Mouse (Mus musculus) forebrain, embryonic 10.5 days (tissue): ENCODE data around the gene Abl1. TPM values are rescaled to one million over a fixed set of nuclear protein-coding genes. Genes with fewer than 3 reads are reported as not detected.

Source experiments
- DNase-seq: peaks from one replicate; pipeline ENCODE4 v3.0.0-alpha.2; 2017; ENCODE audit warnings: low spot score; ENCODE audit errors: extremely low spot score
- H3K27ac ChIP-seq: fragments of 300-500 bp; sonication (generic); 2 replicates; pipeline ENCODE4 v1.5.1; 2016; ENCODE audit warnings: mild to moderate bottlenecking
- H3K27me3 ChIP-seq: fragments of 300-500 bp; sonication (generic); 2 replicates; pipeline ENCODE4 v1.6.1; 2016; ENCODE audit warnings: mild to moderate bottlenecking; ENCODE audit not compliant: poor library complexity, severe bottlenecking
- H3K36me3 ChIP-seq: fragments of 300-500 bp; sonication (generic); replicated peaks from 2 replicates; pipeline ENCODE4 v1.6.1; 2016; ENCODE audit warnings: mild to moderate bottlenecking, moderate library complexity
- H3K4me1 ChIP-seq: fragments of 300-500 bp; sonication (generic); 2 replicates; pipeline ENCODE4 v1.6.1; 2016
- H3K4me3 ChIP-seq: fragments of 300-500 bp; sonication (generic); 2 replicates; pipeline ENCODE4 v1.5.1; 2016; ENCODE audit warnings: mild to moderate bottlenecking, moderate library complexity
- H3K9me3 ChIP-seq: fragments of 300-500 bp; sonication (generic); 2 replicates; pipeline ENCODE4 v1.6.1; 2016; ENCODE audit warnings: mild to moderate bottlenecking, moderate library complexity
- WGBS: fragments of 180-500 bp; shearing (Covaris S2); methylation state at CpG from one replicate; pipeline ENCODE4 v1.1.7; 2016; 5-methylcytosine and 5-hydroxymethylcytosine counted together
- polyA plus RNA-seq: library from polyadenylated mRNA; unstranded; fragments of >200 nt; fragmentation: Nextera tagmentation; extraction: Ambion mirVana; gene quantifications from 2 replicates; pipeline ENCODE4 v1.2.1, GENCODE M21; 2016

Gene Abl1
- polyA plus RNA-seq, 1 experiment from 2014 or later: 51.0 TPM

DNA sequence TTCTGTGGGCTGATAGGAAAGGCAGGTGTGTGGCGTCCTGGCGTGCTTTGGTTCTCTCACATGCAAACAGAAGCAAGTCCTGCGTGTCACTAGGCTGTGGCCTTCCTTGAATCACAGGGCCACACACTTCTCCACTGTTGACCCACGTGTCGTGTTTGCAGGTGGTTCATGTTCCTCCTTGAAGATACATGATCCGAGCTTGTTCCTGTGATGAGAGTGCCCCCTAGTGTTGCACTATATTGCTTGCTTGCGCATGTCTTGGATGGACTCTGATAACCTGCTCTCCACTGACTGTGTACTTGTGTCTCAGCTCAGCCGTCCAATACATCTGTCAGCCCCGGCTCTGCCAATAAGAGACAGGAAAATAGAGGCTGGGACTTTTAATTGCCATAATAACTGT, 96.9 kb downstream of the Abl1 start:
- DNase-seq: peak; percentile 65
- 64% methylated on average over 9 of the region's 9 CpGs for WGBS
- peaks cover 19% of the 10 kb centered on the region for H3K4me1 ChIP-seq
- H3K27me3 ChIP-seq: no peaks in the 10 kb centered on the region
- no peaks in the 10 kb centered on the region for H3K9me3 ChIP-seq
- no peak overlapping the region for H3K4me3 ChIP-seq
- H3K36me3 ChIP-seq: peaks cover 99% of the 10 kb centered on the region
- H3K27ac ChIP-seq: no peak overlapping the region

DNA sequence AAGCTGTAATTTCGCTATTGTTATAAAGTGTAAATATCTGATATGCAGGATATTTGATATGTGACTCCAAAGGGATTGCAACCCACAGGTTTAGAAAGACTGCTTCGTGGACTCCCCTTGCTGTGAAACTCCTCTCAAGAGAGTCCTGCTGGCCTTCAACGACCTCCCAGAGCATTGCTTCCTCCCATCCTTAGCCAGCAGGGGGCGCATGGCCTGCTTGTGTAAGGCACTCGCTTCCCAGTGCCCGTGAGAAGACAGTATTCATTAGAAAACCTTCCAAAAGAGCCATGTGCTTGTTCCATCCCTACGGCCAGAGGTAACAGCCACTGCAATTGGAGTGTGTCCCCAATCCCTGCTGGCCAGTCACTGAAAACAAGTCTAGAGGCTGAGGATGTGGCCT, 98.9 kb downstream of the Abl1 start:
- Histone ChIP-seq H3K9me3 (no peaks in the 10 kb centered on the region), H3K27ac (no peak overlapping the region), H3K4me3 (no peak overlapping the region), H3K36me3 (peaks cover 99% of the 10 kb centered on the region), H3K27me3 (no peaks in the 10 kb centered on the region), H3K4me1 (peaks cover 6% of the 10 kb centered on the region)
- peak; percentile 83 for DNase-seq
- 27% methylated on average over 7 of the region's 7 CpGs for WGBS

DNA sequence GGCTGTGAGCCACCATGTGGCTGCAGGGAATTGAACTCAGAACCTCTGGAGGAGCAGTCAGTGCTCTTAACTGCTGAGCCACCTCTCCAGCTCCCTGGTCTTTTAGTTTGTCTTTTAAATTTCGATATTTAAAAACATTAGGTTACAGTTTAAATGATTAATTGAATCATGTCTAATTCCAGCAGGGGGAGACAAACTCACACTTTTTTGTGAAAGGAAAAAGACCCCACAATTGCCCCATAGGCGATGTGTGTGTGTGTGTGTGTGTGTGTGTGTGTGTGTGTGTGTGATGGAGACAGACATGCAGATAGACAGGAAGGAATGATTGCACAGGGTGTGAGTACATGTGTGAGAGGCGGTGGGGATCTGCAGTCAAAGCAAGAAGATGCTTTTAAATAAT, 100.1 kb downstream of the Abl1 start:
- Histone ChIP-seq H3K36me3 (peaks cover 99% of the 10 kb centered on the region), H3K27me3 (no peaks in the 10 kb centered on the region), H3K4me1 (no peaks in the 10 kb centered on the region), H3K27ac (no peak overlapping the region), H3K9me3 (no peaks in the 10 kb centered on the region), H3K4me3 (no peak overlapping the region)
- whole genome bisulfite sequencing: 84% methylated on average over 3 of the region's 3 CpGs
- no peak for DNase-seq

DNA sequence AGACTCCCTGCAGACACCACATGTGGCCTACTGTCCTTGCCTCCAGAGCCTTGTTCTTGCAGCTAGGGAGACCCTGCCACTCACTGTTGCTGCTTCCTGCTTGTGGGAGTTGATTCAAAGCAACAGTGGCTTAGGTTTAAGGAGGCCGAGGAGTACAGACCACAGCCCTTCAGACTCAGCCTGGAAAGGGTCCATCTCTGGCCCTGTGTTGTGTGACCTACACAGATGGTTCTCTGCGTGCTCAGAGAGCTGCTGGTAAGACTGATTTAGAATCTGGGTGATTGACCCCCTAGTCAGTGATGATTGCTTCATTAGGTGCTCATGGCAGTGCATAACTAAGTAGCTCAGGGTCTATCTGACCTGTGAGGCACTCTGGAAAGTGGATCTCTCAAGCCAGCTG, 101.0 kb downstream of the Abl1 start:
- no peak for DNase-seq
- H3K4me3 ChIP-seq: no peak overlapping the region
- no peaks in the 10 kb centered on the region for H3K27me3 ChIP-seq
- no peaks in the 10 kb centered on the region for H3K4me1 ChIP-seq
- H3K9me3 ChIP-seq: no peaks in the 10 kb centered on the region
- H3K36me3 ChIP-seq: peaks cover 99% of the 10 kb centered on the region
- WGBS: 91% methylated on average over 2 of the region's 2 CpGs
- no peak overlapping the region for H3K27ac ChIP-seq

DNA sequence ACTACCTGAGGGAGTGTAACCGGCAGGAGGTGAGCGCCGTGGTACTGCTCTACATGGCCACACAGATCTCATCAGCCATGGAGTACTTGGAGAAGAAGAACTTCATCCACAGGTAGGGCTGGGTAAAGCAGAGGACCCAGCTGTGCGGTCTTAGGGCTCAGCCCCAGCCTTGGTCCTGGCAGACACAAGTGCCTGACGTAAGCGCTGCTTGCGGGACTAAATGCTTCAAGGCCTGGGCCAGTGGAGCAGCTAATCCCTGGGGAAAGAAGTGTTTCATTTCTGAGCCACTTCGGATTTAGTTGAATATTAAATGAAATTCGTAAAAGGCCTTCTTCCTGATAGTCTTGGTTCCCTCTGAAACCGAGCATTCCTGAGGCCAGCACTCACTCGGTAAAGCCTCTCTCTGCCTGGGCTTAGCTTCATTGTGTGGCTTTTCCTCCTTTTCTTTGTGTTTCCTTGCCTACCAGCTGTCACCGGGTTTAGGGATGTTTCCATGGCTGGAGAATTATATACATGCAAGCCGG, 102.6 kb downstream of the Abl1 start:
- WGBS: 89% methylated on average over 13 of the region's 13 CpGs
- Histone ChIP-seq H3K27me3 (no peaks in the 10 kb centered on the region), H3K4me3 (no peak overlapping the region), H3K4me1 (no peaks in the 10 kb centered on the region), H3K9me3 (no peaks in the 10 kb centered on the region), H3K27ac (no peak overlapping the region), H3K36me3 (peaks cover 99% of the 10 kb centered on the region)
- no peak for DNase-seq

DNA sequence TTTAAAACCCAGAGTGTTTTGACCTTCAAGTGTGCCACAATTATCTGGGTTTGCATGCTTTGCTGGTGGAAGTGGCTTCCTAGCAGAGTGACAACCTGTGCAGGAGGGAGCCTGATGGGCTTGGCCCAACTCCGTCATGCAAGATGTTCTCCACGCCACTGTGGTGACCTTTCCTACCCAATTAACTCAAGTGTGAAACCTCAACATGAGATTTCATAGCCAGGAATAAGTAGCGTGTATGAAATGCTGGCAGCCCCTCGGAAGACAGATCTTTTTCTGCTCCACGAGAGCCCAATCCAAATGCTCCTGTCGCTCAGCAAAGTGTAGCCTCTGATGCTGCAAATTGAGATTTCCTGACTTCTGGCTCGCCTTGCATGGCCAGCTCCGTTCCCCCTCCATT, 103.1 kb downstream of the Abl1 start:
- Histone ChIP-seq H3K27ac (no peak overlapping the region), H3K4me1 (no peaks in the 10 kb centered on the region), H3K27me3 (no peaks in the 10 kb centered on the region), H3K4me3 (no peak overlapping the region), H3K9me3 (no peaks in the 10 kb centered on the region), H3K36me3 (peaks cover 99% of the 10 kb centered on the region)
- DNase-seq: no peak
- WGBS: 93% methylated on average over 8 of the region's 8 CpGs

DNA sequence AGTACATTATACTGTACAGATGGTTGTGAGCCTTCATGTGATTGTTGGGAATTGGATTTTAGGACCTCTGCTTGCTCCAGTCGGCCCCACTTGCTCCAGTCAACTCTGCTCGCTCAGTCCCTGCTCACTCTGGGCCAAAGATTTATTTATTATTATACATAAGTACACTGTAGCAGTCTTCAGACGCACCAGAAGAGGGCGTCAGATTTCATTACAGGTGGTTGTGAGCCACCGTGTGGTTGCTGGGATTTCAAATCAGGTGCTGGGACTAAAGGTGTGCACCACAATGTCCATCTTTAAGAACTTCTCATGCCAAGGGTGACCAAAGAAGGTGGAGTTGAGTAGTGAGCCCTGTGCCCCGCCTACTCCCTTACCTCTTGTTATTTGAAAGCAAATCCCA, 104.4 kb downstream of the Abl1 start:
- no peaks in the 10 kb centered on the region for H3K4me1 ChIP-seq
- 80% methylated on average over 6 of the region's 6 CpGs for WGBS
- no peak overlapping the region for H3K4me3 ChIP-seq
- peaks cover 99% of the 10 kb centered on the region for H3K36me3 ChIP-seq
- H3K9me3 ChIP-seq: no peaks in the 10 kb centered on the region
- H3K27ac ChIP-seq: no peak overlapping the region
- DNase-seq: no peak
- no peaks in the 10 kb centered on the region for H3K27me3 ChIP-seq

DNA sequence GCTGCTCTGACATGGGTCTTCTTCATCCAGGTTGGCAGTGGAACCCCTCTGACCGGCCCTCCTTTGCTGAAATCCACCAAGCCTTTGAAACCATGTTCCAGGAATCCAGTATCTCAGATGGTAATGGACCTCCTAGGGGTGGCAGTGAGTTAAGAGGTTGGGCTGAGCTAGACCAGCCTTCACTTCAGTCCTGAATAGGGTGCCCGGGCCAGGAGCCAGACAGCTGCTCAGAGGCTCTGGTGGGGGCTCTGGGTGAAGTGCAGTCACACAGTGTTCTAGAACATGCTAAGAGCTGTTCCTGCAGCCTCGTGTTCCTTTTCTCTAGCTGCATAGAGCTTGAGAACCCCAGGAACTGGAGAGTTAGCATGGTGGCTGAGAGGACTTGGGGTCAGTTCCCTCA, 108.8 kb downstream of the Abl1 start:
- Histone ChIP-seq H3K36me3 (peaks cover 100% of the 10 kb centered on the region), H3K4me1 (no peaks in the 10 kb centered on the region), H3K27me3 (no peaks in the 10 kb centered on the region), H3K27ac (no peak overlapping the region), H3K9me3 (no peaks in the 10 kb centered on the region), H3K4me3 (no peak overlapping the region)
- WGBS: 89% methylated on average over 3 of the region's 3 CpGs
- DNase-seq: no peak

DNA sequence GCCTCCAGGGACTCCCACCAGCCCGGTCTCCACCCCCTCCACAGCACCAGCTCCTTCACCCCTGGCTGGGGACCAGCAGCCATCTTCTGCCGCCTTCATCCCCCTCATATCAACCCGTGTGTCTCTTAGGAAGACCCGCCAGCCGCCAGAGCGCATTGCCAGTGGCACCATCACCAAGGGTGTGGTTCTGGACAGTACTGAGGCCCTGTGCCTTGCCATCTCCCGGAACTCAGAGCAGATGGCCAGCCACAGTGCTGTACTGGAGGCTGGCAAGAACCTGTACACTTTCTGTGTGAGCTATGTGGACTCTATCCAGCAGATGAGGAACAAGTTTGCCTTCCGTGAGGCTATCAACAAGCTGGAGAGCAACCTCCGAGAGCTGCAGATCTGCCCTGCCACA, 113.2 kb downstream of the Abl1 start:
- Histone ChIP-seq H3K36me3 (peaks cover 89% of the 10 kb centered on the region), H3K27me3 (no peaks in the 10 kb centered on the region), H3K4me1 (peaks cover 21% of the 10 kb centered on the region), H3K27ac (no peak overlapping the region), H3K4me3 (no peak overlapping the region), H3K9me3 (no peaks in the 10 kb centered on the region)
- no peak for DNase-seq
- 94% methylated on average over 9 of the region's 9 CpGs for WGBS

DNA sequence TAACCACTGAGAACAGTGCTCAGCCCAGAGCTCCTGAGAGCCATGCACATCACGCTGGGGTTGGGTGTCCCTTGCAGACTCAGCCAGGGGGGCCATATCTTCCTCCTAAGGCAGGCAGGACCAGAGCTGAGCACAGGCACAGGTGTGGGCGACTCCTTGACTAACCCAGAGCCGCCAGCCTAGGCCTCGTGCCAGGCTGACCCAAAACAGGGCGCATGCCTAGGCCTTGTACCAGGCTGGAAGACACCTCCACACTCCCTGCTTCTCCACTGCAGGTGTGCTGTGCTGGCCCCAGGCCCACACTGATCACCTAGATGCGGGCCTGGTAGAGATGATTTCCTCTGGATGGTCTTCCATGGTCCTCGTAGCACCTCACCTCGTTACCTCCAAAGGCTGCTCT, 114.6 kb downstream of the Abl1 start:
- Histone ChIP-seq H3K27me3 (no peaks in the 10 kb centered on the region), H3K36me3 (peaks cover 75% of the 10 kb centered on the region), H3K4me1 (peaks cover 35% of the 10 kb centered on the region), H3K27ac (no peak overlapping the region), H3K9me3 (no peaks in the 10 kb centered on the region), H3K4me3 (no peak overlapping the region)
- no peak for DNase-seq
- WGBS: 94% methylated on average over 8 of the region's 8 CpGs

DNA sequence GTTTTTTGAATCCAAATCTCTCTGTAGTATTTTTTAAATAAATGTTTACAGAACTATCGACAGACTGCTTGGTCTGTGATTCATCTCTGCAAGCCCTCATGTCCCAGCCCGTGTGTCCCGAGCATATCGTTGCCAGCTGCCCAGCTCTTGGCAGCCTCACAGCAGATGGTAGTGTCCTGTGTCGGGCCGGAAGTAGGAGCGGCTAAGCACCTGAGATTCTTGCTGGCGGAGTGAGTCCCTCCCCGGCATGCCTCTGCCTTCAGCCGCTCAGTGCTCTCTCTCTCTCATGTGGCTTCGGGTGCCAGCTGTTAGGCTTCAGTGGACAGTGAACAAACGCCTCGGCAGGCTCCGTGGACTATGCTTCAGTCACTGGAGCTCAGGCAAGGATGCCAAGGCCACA, 115.3 kb downstream of the Abl1 start:
- H3K36me3 ChIP-seq: peaks cover 68% of the 10 kb centered on the region
- H3K4me1 ChIP-seq: peaks cover 41% of the 10 kb centered on the region
- DNase-seq: no peak
- H3K27me3 ChIP-seq: 0 out of 2 replicates have a peak, but pooled peaks cover 1% of the 10 kb centered on the region
- 93% methylated on average over 14 of the region's 14 CpGs for WGBS
- no peaks in the 10 kb centered on the region for H3K9me3 ChIP-seq
- no peak overlapping the region for H3K27ac ChIP-seq
- no peak overlapping the region for H3K4me3 ChIP-seq

DNA sequence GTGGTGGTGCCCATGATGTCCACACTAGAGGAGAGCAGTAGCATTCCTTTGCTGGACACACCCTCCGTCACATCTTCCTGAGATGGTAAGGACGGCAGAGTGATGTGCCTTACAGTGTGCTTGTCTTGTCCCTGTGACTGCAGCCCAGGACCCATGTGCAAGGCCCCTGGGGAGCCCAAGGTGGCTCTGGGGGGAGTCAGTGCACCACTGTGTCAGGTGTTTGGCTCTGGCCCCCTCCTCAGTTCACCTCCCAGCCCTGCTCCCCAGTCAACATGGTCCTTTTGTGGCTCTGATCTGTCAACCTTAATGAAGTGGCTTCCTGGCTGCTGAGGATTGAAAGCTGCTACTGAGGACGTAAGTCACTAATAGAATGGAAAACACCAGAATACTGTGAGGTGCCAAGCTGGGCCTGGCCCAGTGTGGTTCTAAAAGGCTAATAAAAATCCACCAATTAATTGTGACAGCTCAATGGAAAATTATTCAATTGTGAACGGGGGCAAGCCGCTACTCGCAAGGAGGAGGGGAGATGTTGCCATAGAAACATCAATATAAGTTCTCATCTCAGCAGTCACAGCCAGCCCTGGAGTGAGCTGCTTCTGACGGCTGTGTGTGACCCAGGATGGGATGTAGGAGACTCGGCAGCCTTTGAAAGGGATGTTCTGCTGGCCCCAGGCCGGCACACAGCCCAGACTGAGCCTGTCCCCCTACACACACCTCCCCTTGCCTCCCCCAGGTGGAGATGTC, 118.6 kb downstream of the Abl1 start:
- Histone ChIP-seq H3K9me3 (no peaks in the 10 kb centered on the region), H3K4me1 (peaks cover 65% of the 10 kb centered on the region), H3K36me3 (peaks cover 35% of the 10 kb centered on the region), H3K27me3 (peaks cover 25% of the 10 kb centered on the region; the same call in 1 of the 2 replicates), H3K27ac (peak overlapping the region; percentile 60), H3K4me3 (no peak overlapping the region)
- 39% methylated on average over 9 of the region's 9 CpGs for WGBS
- no peak for DNase-seq

DNA sequence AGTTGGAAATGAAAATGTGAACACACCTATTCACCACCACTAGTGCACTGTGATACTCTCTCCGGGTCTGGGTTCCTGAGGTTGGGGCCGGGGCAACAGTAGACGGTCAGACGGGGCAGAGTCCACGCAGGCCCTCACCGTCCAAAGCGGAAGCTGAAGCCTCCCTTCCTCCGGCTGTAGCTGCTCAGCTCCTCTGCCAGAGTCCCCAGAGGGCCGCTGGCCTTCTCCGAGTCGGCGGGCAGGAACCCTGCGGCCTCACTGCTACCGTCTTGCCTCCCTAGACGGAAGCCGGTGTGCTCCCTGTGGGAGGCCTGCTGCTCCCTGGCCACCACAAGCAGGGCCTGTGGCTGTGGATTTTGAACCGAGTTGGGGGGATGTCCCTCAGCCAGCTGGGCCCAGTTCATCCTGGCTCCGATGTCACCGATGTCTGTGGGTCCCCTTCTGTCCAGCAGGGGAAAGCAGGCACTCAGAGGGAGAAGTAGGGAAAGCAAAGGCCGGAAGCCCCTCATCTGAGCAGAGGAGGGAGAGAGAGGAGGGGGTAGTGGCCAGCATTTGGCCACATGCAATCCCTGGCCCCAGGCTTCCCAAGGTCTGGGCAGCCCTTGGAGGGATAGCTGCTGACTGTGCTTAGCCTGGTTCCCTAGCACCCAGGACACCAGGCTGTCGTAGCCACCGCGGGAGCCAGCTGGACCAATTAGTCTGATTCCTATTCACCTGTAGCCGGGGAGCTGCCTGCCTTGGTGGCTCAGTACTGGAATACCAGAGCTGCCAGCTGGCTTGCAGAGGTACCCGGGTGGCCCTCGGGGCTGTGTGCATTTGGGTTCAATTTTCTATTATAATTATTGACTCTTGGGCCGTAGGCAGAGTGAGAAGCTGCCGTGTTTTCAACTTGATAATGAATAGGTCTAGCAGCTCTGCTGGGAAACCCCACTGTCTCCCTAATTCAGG, 120.5 kb downstream of the Abl1 start:
- Histone ChIP-seq H3K27me3 (peaks cover 30% of the 10 kb centered on the region; the same call in 1 of the 2 replicates), H3K36me3 (peaks cover 16% of the 10 kb centered on the region), H3K9me3 (no peaks in the 10 kb centered on the region), H3K4me1 (peaks cover 69% of the 10 kb centered on the region), H3K27ac (peak overlapping the region; percentile 49), H3K4me3 (no peak overlapping the region)
- DNase-seq: no peak
- WGBS: 43% methylated on average over 28 of the region's 28 CpGs
